39 mouse cellular contexts compared by ENCODE assay signal in the genomic region with DNA sequence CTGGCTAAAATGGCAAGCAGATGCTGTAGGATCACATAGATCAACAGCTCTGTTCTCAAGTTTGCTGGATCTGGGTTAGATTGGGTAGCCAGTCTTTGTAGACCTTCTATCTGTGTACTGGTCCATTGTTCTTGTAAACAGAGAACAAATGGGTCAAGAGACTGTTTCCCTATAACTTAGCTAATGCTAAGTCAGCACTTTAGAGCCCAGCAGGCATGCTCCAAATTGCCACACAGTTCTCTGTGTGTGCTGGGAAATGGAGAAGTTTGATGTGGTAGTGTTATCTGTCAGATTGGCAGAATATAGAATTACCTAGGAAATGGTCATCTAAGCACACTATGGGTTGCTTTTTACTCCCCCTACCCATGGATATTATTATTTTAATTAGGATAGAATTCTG. TPM values are rescaled to one million over a fixed set of nuclear protein-coding genes. Genes with fewer than 3 reads are reported as not detected.
"Had no signal": no experiment of that assay in that cellular context is flagged by ENCODE, and none has a peak within 500 bp of the region (broad histone marks: within the 10 kb centered on the region; RNA-seq: fewer than 3 reads in every experiment).

No protein-coding gene starts in this region.

- H3K36me3 ChIP-seq: embryonic facial prominence, embryonic 10.5 days; embryonic facial prominence, embryonic 12.5 days; embryonic facial prominence, embryonic 13.5 days; embryonic facial prominence, embryonic 15.5 days; forebrain, embryonic 10.5 days; forebrain, embryonic 12.5 days; forebrain, embryonic 15.5 days had no signal

- H3K9ac ChIP-seq: embryonic facial prominence, embryonic 12.5 days; embryonic facial prominence, embryonic 13.5 days; embryonic facial prominence, embryonic 15.5 days; forebrain, embryonic 12.5 days; forebrain, embryonic 13.5 days; forebrain, embryonic 15.5 days; forebrain, postnatal 0 days had no signal

- H3K27ac ChIP-seq: embryonic facial prominence, embryonic 10.5 days; embryonic facial prominence, embryonic 12.5 days; embryonic facial prominence, embryonic 13.5 days; embryonic facial prominence, embryonic 15.5 days; forebrain, embryonic 10.5 days; forebrain, embryonic 12.5 days; forebrain, embryonic 13.5 days; forebrain, embryonic 15.5 days; gastrocnemius, adult 2 months; heart, adult 2 months had no signal

- H3K4me3 ChIP-seq: embryonic facial prominence, embryonic 10.5 days; embryonic facial prominence, embryonic 12.5 days; embryonic facial prominence, embryonic 13.5 days; embryonic facial prominence, embryonic 15.5 days; erythroblast, embryonic 14.5 days; forebrain, embryonic 10.5 days; forebrain, embryonic 12.5 days; forebrain, embryonic 13.5 days; forebrain, embryonic 15.5 days; gastrocnemius, adult 2 months; heart, adult 2 months had no signal

- H3K9me3 ChIP-seq: embryonic facial prominence, embryonic 15.5 days had no signal

- H3K4me1 ChIP-seq: embryonic facial prominence, embryonic 10.5 days; embryonic facial prominence, embryonic 12.5 days; embryonic facial prominence, embryonic 13.5 days; embryonic facial prominence, embryonic 15.5 days; forebrain, embryonic 10.5 days; forebrain, embryonic 12.5 days; forebrain, embryonic 13.5 days; forebrain, embryonic 15.5 days had no signal

- H3K27me3 ChIP-seq: embryonic facial prominence, embryonic 12.5 days; embryonic facial prominence, embryonic 13.5 days; embryonic facial prominence, embryonic 15.5 days; forebrain, embryonic 12.5 days; forebrain, embryonic 13.5 days; forebrain, embryonic 15.5 days had no signal

- H3K4me2 ChIP-seq: embryonic facial prominence, embryonic 12.5 days; embryonic facial prominence, embryonic 13.5 days; embryonic facial prominence, embryonic 15.5 days; forebrain, embryonic 12.5 days; forebrain, embryonic 13.5 days; forebrain, embryonic 15.5 days had no signal

- DNase-seq: cerebellum, adult 9-10 months; cerebellum, adult 9-11 months; cerebellum, postnatal 10 days; cerebellum, postnatal 14 days; cerebellum, postnatal 25 days; cerebellum, postnatal 36 days; embryo, embryonic 11 days; forebrain, postnatal 0 days; gastrocnemius, adult 2 months; gastrocnemius, postnatal 10 days; gastrocnemius, postnatal 14 days; gastrocnemius, postnatal 25 days; gastrocnemius, postnatal 36 days; heart, adult 11 months; heart, adult 18-20 months; heart, adult 2 months had no signal

RNA-seq across cellular contexts. Expression of gene Serpinb6d, which starts 1.3 kb away (rescaled TPM):
- total RNA-seq: common myeloid progenitor, adult 5-6 weeks; forebrain, postnatal 0 days; gastrocnemius, adult 18-20 months; gastrocnemius, adult 2 months; gastrocnemius, adult 8-10 months; gastrocnemius, postnatal 10 days; gastrocnemius, postnatal 14 days; gastrocnemius, postnatal 25 days; gastrocnemius, postnatal 36 days; gastrocnemius, postnatal 4 days; granulocyte monocyte progenitor cell, adult 5-6 weeks; heart, adult 18-20 months; heart, adult 2 months; heart, adult 8-10 months had no signal
- polyA plus RNA-seq: cortical plate, adult 2 months; embryonic facial prominence, embryonic 10.5 days; embryonic facial prominence, embryonic 11.5 days; embryonic facial prominence, embryonic 12.5 days; embryonic facial prominence, embryonic 13.5 days; embryonic facial prominence, embryonic 14.5 days; embryonic facial prominence, embryonic 15.5 days; erythroblast, embryonic 14.5 days; forebrain, embryonic 10.5 days; forebrain, embryonic 11.5 days; forebrain, embryonic 12.5 days; forebrain, embryonic 13.5 days; forebrain, embryonic 14.5 days; forebrain, embryonic 15.5 days; forebrain, embryonic 16.5 days; forebrain, postnatal 0 days; frontal cortex, adult 2 months; gonadal fat pad, adult 2 months; heart, adult 2 months had no signal
